Mouse (Mus musculus): ENCODE data around the gene Syngr1.

Syngr1 gene

GRCm38 (mm10) chr15:80069171-80069570 lies 22.0 kb upstream of the Syngr1 start:
- DNase-seq (ENCODE audit: extremely low read depth, insufficient read length, low spot score) = no peak

GRCm38 (mm10) chr15:80070095-80070644 lies 21.0 kb upstream of the Syngr1 start:
- peak; percentile 75 for DNase-seq (ENCODE audit: extremely low read depth, insufficient read length, low spot score)

GRCm38 (mm10) chr15:80071951-80072437 lies 19.1 kb upstream of the Syngr1 start:
- DNase-seq (ENCODE audit: extremely low read depth, insufficient read length, low spot score) = no peak

GRCm38 (mm10) chr15:80072579-80073255 lies 18.4 kb upstream of the Syngr1 start:
- no peak for DNase-seq (ENCODE audit: extremely low read depth, insufficient read length, low spot score)

- DNase-seq (ENCODE audit: extremely low read depth, insufficient read length, low spot score) = no peak
These were observed 17.9 kb upstream of the Syngr1 start for GRCm38 (mm10) chr15:80073256-80073621.

- no peak for DNase-seq (ENCODE audit: extremely low read depth, insufficient read length, low spot score)
These were observed 16.3 kb upstream of the Syngr1 start for GRCm38 (mm10) chr15:80074663-80075373.

GRCm38 (mm10) chr15:80075374-80075694 lies 15.8 kb upstream of the Syngr1 start:
- DNase-seq (ENCODE audit: extremely low read depth, insufficient read length, low spot score) = no peak

- no peak for DNase-seq (ENCODE audit: extremely low read depth, insufficient read length, low spot score)
These were observed 15.3 kb upstream of the Syngr1 start for GRCm38 (mm10) chr15:80075733-80076337.

- DNase-seq (ENCODE audit: extremely low read depth, insufficient read length, low spot score) = peak; percentile 68
These were observed 14.6 kb upstream of the Syngr1 start for GRCm38 (mm10) chr15:80076338-80077136.

GRCm38 (mm10) chr15:80078058-80078814 lies 12.9 kb upstream of the Syngr1 start:
- no peak for DNase-seq (ENCODE audit: extremely low read depth, insufficient read length, low spot score)

- DNase-seq (ENCODE audit: extremely low read depth, insufficient read length, low spot score) = no peak
These were observed 11.9 kb upstream of the Syngr1 start for GRCm38 (mm10) chr15:80079129-80079668.

GRCm38 (mm10) chr15:80079954-80080353 lies 11.2 kb upstream of the Syngr1 start:
- DNase-seq (ENCODE audit: extremely low read depth, insufficient read length, low spot score) = no peak

- peak; percentile 55 for DNase-seq (ENCODE audit: extremely low read depth, insufficient read length, low spot score)
These were observed 10.2 kb upstream of the Syngr1 start for GRCm38 (mm10) chr15:80080711-80081615.

GRCm38 (mm10) chr15:80081801-80082546 lies 9.2 kb upstream of the Syngr1 start:
- DNase-seq (ENCODE audit: extremely low read depth, insufficient read length, low spot score) = no peak

GRCm38 (mm10) chr15:80082661-80083275 lies 8.4 kb upstream of the Syngr1 start:
- DNase-seq (ENCODE audit: extremely low read depth, insufficient read length, low spot score) = no peak

- peak; percentile 96 for DNase-seq (ENCODE audit: extremely low read depth, insufficient read length, low spot score)
These were observed 7.8 kb upstream of the Syngr1 start for GRCm38 (mm10) chr15:80083276-80083731.

GRCm38 (mm10) chr15:80083740-80084139 lies 7.4 kb upstream of the Syngr1 start:
- peak; percentile 71 for DNase-seq (ENCODE audit: extremely low read depth, insufficient read length, low spot score)
